Mouse (Mus musculus): ENCODE results near the gene Tox3.

- TF ChIP-seq CTCF (IDR thresholded peaks at IDR 0.05; ENCODE audit: low read depth) (no peak), EP300 (optimal IDR thresholded peaks at IDR 0.05) (no peak)
Observed at GRCm38 (mm10) chr8:90242351-90242750, 105.8 kb downstream of the Tox3 start.
